10 mouse cellular contexts compared by ENCODE assay signal in genomic region chr7:30586455-30587020, GRCm38 (mm10). TPM values are rescaled to one million over a fixed set of nuclear protein-coding genes. Genes with fewer than 3 reads are reported as not detected.
DNase-seq lines count a peak whose midpoint lies in the region; ATAC-seq and TF ChIP-seq lines count a peak whose summit lies in the region.
"Had no signal": no experiment of that assay in that cellular context is flagged by ENCODE, and none has a peak within 500 bp of the region (broad histone marks: within the 10 kb centered on the region; RNA-seq: fewer than 3 reads in every experiment).

No protein-coding gene starts in this region.

- H3K36me3 ChIP-seq in intestine, embryonic 15.5 days = peaks cover 36% of the 10 kb centered on the region
- H3K36me3 ChIP-seq in intestine, postnatal 0 days (ENCODE audit: control insufficient read depth, insufficient read depth) = peaks cover 51% of the 10 kb centered on the region
- peaks cover 54% of the 10 kb centered on the region for H3K36me3 ChIP-seq in embryonic facial prominence, embryonic 13.5 days
- H3K36me3 ChIP-seq in hindbrain, embryonic 15.5 days = peaks cover 48% of the 10 kb centered on the region
- peaks cover 40% of the 10 kb centered on the region for H3K36me3 ChIP-seq in midbrain, embryonic 16.5 days (ENCODE audit: control insufficient read depth, insufficient read depth, low read length)

- no peak for TF ChIP-seq CTCF in intestine, postnatal 0 days (IDR thresholded peaks at IDR 0.05; ENCODE audit: low read depth)

- ATAC-seq in intestine, embryonic 15.5 days = no peak
- ATAC-seq in intestine, postnatal 0 days = no peak
- no peak for ATAC-seq in embryonic facial prominence, embryonic 13.5 days (ENCODE audit: insufficient number of reproducible peaks, insufficient read depth, low FRiP score, low TSS enrichment, low read depth)
- ATAC-seq in hindbrain, embryonic 15.5 days (ENCODE audit: low FRiP score, low read depth) = no peak
- ATAC-seq in midbrain, embryonic 16.5 days = no peak
- no peak for ATAC-seq in activated CD4-positive, CD25-positive, alpha-beta regulatory T cell, adult 4 months

- WGBS in intestine, embryonic 15.5 days = 91% methylated on average over 28 of the region's 28 CpGs
- WGBS in intestine, postnatal 0 days = 90% methylated on average over 28 of the region's 28 CpGs
- 89% methylated on average over 28 of the region's 28 CpGs for WGBS in embryonic facial prominence, embryonic 13.5 days
- 86% methylated on average over 28 of the region's 28 CpGs for WGBS in hindbrain, embryonic 15.5 days
- WGBS in midbrain, embryonic 16.5 days = 88% methylated on average over 28 of the region's 28 CpGs

- no peak for DNase-seq in spleen, postnatal 36 days (ENCODE audit: low spot score in 2 of 2)
- DNase-seq in left cerebral cortex, postnatal 14 days (ENCODE audit: low spot score in 2 of 2) = no peak
- DNase-seq: cerebellum, adult 2 months had no signal

- 0 out of 2 replicates have a peak overlapping the region, but pooled peaks have one; percentile 98 for H3K9ac ChIP-seq in intestine, embryonic 15.5 days
- no peak overlapping the region for H3K9ac ChIP-seq in intestine, postnatal 0 days (ENCODE audit: low read depth, low read length)
- H3K9ac ChIP-seq in embryonic facial prominence, embryonic 13.5 days = peak overlapping the region; percentile 99
- H3K9ac ChIP-seq in hindbrain, embryonic 15.5 days = no peak overlapping the region
- no peak overlapping the region for H3K9ac ChIP-seq in midbrain, embryonic 16.5 days (ENCODE audit: low read depth, low read length)

- no peaks in the 10 kb centered on the region for H3K27me3 ChIP-seq in intestine, embryonic 15.5 days (replicated peaks)
- no peaks in the 10 kb centered on the region for H3K27me3 ChIP-seq in intestine, postnatal 0 days (replicated peaks; ENCODE audit: control insufficient read depth, insufficient read depth, low read length)
- H3K27me3 ChIP-seq in embryonic facial prominence, embryonic 13.5 days = no peaks in the 10 kb centered on the region
- H3K27me3 ChIP-seq in hindbrain, embryonic 15.5 days = no peaks in the 10 kb centered on the region
- H3K27me3 ChIP-seq in midbrain, embryonic 16.5 days (ENCODE audit: control insufficient read depth, insufficient read depth, low read depth, low read length) = no peaks in the 10 kb centered on the region

- no peaks in the 10 kb centered on the region for H3K9me3 ChIP-seq in intestine, embryonic 15.5 days
- H3K9me3 ChIP-seq in intestine, postnatal 0 days (ENCODE audit: control insufficient read depth) = no peaks in the 10 kb centered on the region
- H3K9me3 ChIP-seq in embryonic facial prominence, embryonic 13.5 days = no peaks in the 10 kb centered on the region
- no peaks in the 10 kb centered on the region for H3K9me3 ChIP-seq in hindbrain, embryonic 15.5 days
- H3K9me3 ChIP-seq in midbrain, embryonic 16.5 days (replicated peaks; ENCODE audit: control insufficient read depth, low read length, poor library complexity, severe bottlenecking) = no peaks in the 10 kb centered on the region

- H3K4me1 ChIP-seq in intestine, embryonic 15.5 days (replicated peaks) = peaks cover 24% of the 10 kb centered on the region
- H3K4me1 ChIP-seq in intestine, postnatal 0 days (replicated peaks; ENCODE audit: control insufficient read depth, insufficient read depth, low read length) = no peaks in the 10 kb centered on the region
- H3K4me1 ChIP-seq in embryonic facial prominence, embryonic 13.5 days = peaks cover 19% of the 10 kb centered on the region
- peaks cover 27% of the 10 kb centered on the region for H3K4me1 ChIP-seq in hindbrain, embryonic 15.5 days (replicated peaks)
- peaks cover 16% of the 10 kb centered on the region for H3K4me1 ChIP-seq in midbrain, embryonic 16.5 days (ENCODE audit: control insufficient read depth, insufficient read depth, low read length)

- H3K4me2 ChIP-seq in intestine, embryonic 15.5 days (replicated peaks) = peak overlapping the region; percentile 88; the same call in 1 of the 2 replicates
- no peak overlapping the region for H3K4me2 ChIP-seq in intestine, postnatal 0 days (replicated peaks; ENCODE audit: low read depth)
- H3K4me2 ChIP-seq in embryonic facial prominence, embryonic 13.5 days = peak overlapping the region; percentile 84
- peak overlapping the region; percentile 92 for H3K4me2 ChIP-seq in hindbrain, embryonic 15.5 days
- peak overlapping the region; percentile 94; the same call in 1 of the 2 replicates for H3K4me2 ChIP-seq in midbrain, embryonic 16.5 days (ENCODE audit: low read length)

- intact Hi-C loops in left cerebral cortex, postnatal 14 days (cut with DNase I) = no loop called here

- H3K27ac ChIP-seq in intestine, embryonic 15.5 days = no peak overlapping the region
- no peak overlapping the region for H3K27ac ChIP-seq in intestine, postnatal 0 days (ENCODE audit: low read depth, low read length)
- H3K27ac ChIP-seq in embryonic facial prominence, embryonic 13.5 days = no peak overlapping the region
- H3K27ac ChIP-seq in hindbrain, embryonic 15.5 days (replicated peaks) = no peak overlapping the region
- no peak overlapping the region for H3K27ac ChIP-seq in midbrain, embryonic 16.5 days (ENCODE audit: low read length)

- H3K4me3 ChIP-seq in intestine, embryonic 15.5 days (replicated peaks) = peak overlapping the region; percentile 97; the same call in 1 of the 2 replicates
- no peak overlapping the region for H3K4me3 ChIP-seq in intestine, postnatal 0 days (ENCODE audit: low read depth, low read length)
- H3K4me3 ChIP-seq in embryonic facial prominence, embryonic 13.5 days = peak overlapping the region; percentile 99
- peak overlapping the region; percentile 70; the same call in 1 of the 2 replicates for H3K4me3 ChIP-seq in hindbrain, embryonic 15.5 days
- no peak overlapping the region for H3K4me3 ChIP-seq in midbrain, embryonic 16.5 days (ENCODE audit: low read depth, low read length)

RNA-seq across cellular contexts. Expression of gene Kmt2b, which starts 2.0 kb away (rescaled TPM):
- 6.5 and 7.2 TPM in 2 replicates for polyA plus RNA-seq in intestine, embryonic 15.5 days (2015; fragmentation: Nextera tagmentation; extraction: Ambion mirVana)
- polyA plus RNA-seq in intestine, postnatal 0 days (2015; fragmentation: Nextera tagmentation; extraction: Ambion mirVana) = 5.6 and 5.8 TPM in 2 replicates
- polyA plus RNA-seq in embryonic facial prominence, embryonic 13.5 days (2015; fragmentation: Nextera tagmentation; extraction: Ambion mirVana) = 9.3 and 13.8 TPM in 2 replicates
- polyA plus RNA-seq in hindbrain, embryonic 15.5 days (2015; fragmentation: Nextera tagmentation; extraction: Ambion mirVana) = 9.2 and 9.8 TPM in 2 replicates
- polyA plus RNA-seq in midbrain, embryonic 16.5 days (2015; fragmentation: Nextera tagmentation; extraction: Ambion mirVana) = 9.1 and 11.0 TPM in 2 replicates
- polyA plus RNA-seq in activated CD4-positive, CD25-positive, alpha-beta regulatory T cell, adult 4 months (2017; shearing (Covaris generic)) = 10 to 100 TPM; 14.9 to 16.9 TPM
- 10 to 100 TPM; 48.5 to 49.0 TPM for total RNA-seq in left cerebral cortex, postnatal 14 days (2021)

RNA-seq across cellular contexts. Expression of gene Zbtb32, which starts 12.2 kb away (rescaled TPM):
- polyA plus RNA-seq in intestine, embryonic 15.5 days (2015; fragmentation: Nextera tagmentation; extraction: Ambion mirVana) = 0.87 and 1.6 TPM in 2 replicates
- 1.2 TPM in 2 replicates for polyA plus RNA-seq in intestine, postnatal 0 days (2015; fragmentation: Nextera tagmentation; extraction: Ambion mirVana)
- 0.27 and 0.29 TPM in 2 replicates for polyA plus RNA-seq in embryonic facial prominence, embryonic 13.5 days (2015; fragmentation: Nextera tagmentation; extraction: Ambion mirVana)
- polyA plus RNA-seq in hindbrain, embryonic 15.5 days (2015; fragmentation: Nextera tagmentation; extraction: Ambion mirVana) = 0.10 and 0.37 TPM in 2 replicates
- polyA plus RNA-seq in midbrain, embryonic 16.5 days (2015; fragmentation: Nextera tagmentation; extraction: Ambion mirVana) = 0.20 and 0.22 TPM in 2 replicates
- 10 to 100 TPM; 15.8 to 19.7 TPM for polyA plus RNA-seq in activated CD4-positive, CD25-positive, alpha-beta regulatory T cell, adult 4 months (2017; shearing (Covaris generic))
- not detected for total RNA-seq in left cerebral cortex, postnatal 14 days (2021)
- total RNA-seq: megakaryocyte-erythroid progenitor cell, adult 5-6 weeks had no signal
- polyA plus RNA-seq: cerebellum, adult 2 months had no signal

RNA-seq across cellular contexts. Expression of gene Igflr1, which starts 21.3 kb away (rescaled TPM):
- polyA plus RNA-seq in intestine, embryonic 15.5 days (2015; fragmentation: Nextera tagmentation; extraction: Ambion mirVana) = 2.2 and 2.9 TPM in 2 replicates
- 0.73 and 1.2 TPM in 2 replicates for polyA plus RNA-seq in intestine, postnatal 0 days (2015; fragmentation: Nextera tagmentation; extraction: Ambion mirVana)
- polyA plus RNA-seq in embryonic facial prominence, embryonic 13.5 days (2015; fragmentation: Nextera tagmentation; extraction: Ambion mirVana) = 4.3 and 4.8 TPM in 2 replicates
- polyA plus RNA-seq in hindbrain, embryonic 15.5 days (2015; fragmentation: Nextera tagmentation; extraction: Ambion mirVana) = 5.5 and 6.0 TPM in 2 replicates
- 4.5 and 4.8 TPM in 2 replicates for polyA plus RNA-seq in midbrain, embryonic 16.5 days (2015; fragmentation: Nextera tagmentation; extraction: Ambion mirVana)
- 100 to 1,000 TPM; 162 to 234 TPM for polyA plus RNA-seq in activated CD4-positive, CD25-positive, alpha-beta regulatory T cell, adult 4 months (2017; shearing (Covaris generic))
- total RNA-seq in left cerebral cortex, postnatal 14 days (2021) = 1 to 10 TPM; 1.1 to 1.6 TPM

RNA-seq across cellular contexts. Expression of gene Psenen, which starts 23.1 kb away (rescaled TPM):
- polyA plus RNA-seq in intestine, embryonic 15.5 days (2015; fragmentation: Nextera tagmentation; extraction: Ambion mirVana) = 148 and 151 TPM in 2 replicates
- polyA plus RNA-seq in intestine, postnatal 0 days (2015; fragmentation: Nextera tagmentation; extraction: Ambion mirVana) = 247 and 259 TPM in 2 replicates
- 131 and 138 TPM in 2 replicates for polyA plus RNA-seq in embryonic facial prominence, embryonic 13.5 days (2015; fragmentation: Nextera tagmentation; extraction: Ambion mirVana)
- 124 and 134 TPM in 2 replicates for polyA plus RNA-seq in hindbrain, embryonic 15.5 days (2015; fragmentation: Nextera tagmentation; extraction: Ambion mirVana)
- polyA plus RNA-seq in midbrain, embryonic 16.5 days (2015; fragmentation: Nextera tagmentation; extraction: Ambion mirVana) = 116 and 124 TPM in 2 replicates
- polyA plus RNA-seq in activated CD4-positive, CD25-positive, alpha-beta regulatory T cell, adult 4 months (2017; shearing (Covaris generic)) = 100 to 1,000 TPM; 279 to 335 TPM
- 10 to 100 TPM; 81.0 to 81.3 TPM for total RNA-seq in left cerebral cortex, postnatal 14 days (2021)

RNA-seq across cellular contexts. Expression of gene Gm49396, which starts 23.4 kb away (rescaled TPM):
- 9.0 and 10.3 TPM in 2 replicates for polyA plus RNA-seq in intestine, embryonic 15.5 days (2015; fragmentation: Nextera tagmentation; extraction: Ambion mirVana)
- polyA plus RNA-seq in intestine, postnatal 0 days (2015; fragmentation: Nextera tagmentation; extraction: Ambion mirVana) = 0.83 and 1.2 TPM in 2 replicates
- polyA plus RNA-seq in embryonic facial prominence, embryonic 13.5 days (2015; fragmentation: Nextera tagmentation; extraction: Ambion mirVana) = 14.9 and 15.4 TPM in 2 replicates
- polyA plus RNA-seq in hindbrain, embryonic 15.5 days (2015; fragmentation: Nextera tagmentation; extraction: Ambion mirVana) = 15.4 and 17.5 TPM in 2 replicates
- polyA plus RNA-seq in midbrain, embryonic 16.5 days (2015; fragmentation: Nextera tagmentation; extraction: Ambion mirVana) = 18.6 and 19.2 TPM in 2 replicates
- polyA plus RNA-seq in activated CD4-positive, CD25-positive, alpha-beta regulatory T cell, adult 4 months (2017; shearing (Covaris generic)) = 10 to 100 TPM; 57.9 to 60.0 TPM
- total RNA-seq in left cerebral cortex, postnatal 14 days (2021) = 1 to 10 TPM; 3.8 to 4.6 TPM

Comparison
In these comparisons a context has a peak if more than half of its experiments do, and no peak if none do; other contexts are left out.
1. H3K4me3 ChIP-seq: peak in intestine, embryonic 15.5 days (single experiment), embryonic facial prominence, embryonic 13.5 days (single experiment) and hindbrain, embryonic 15.5 days (single experiment); none in intestine, postnatal 0 days (single experiment) and midbrain, embryonic 16.5 days (single experiment).
2. H3K9ac ChIP-seq: peak in intestine, embryonic 15.5 days (single experiment) and embryonic facial prominence, embryonic 13.5 days (single experiment); none in intestine, postnatal 0 days (single experiment), hindbrain, embryonic 15.5 days (single experiment) and midbrain, embryonic 16.5 days (single experiment).
3. RNA of gene Igflr1, which starts 21.3 kb away (polyA plus RNA-seq): 162 to 234 TPM in activated CD4-positive, CD25-positive, alpha-beta regulatory T cell, adult 4 months; 5.5 to 6.0 TPM in hindbrain, embryonic 15.5 days, 4.5 to 4.8 TPM in midbrain, embryonic 16.5 days, 4.3 to 4.8 TPM in embryonic facial prominence, embryonic 13.5 days, 2.2 to 2.9 TPM in intestine, embryonic 15.5 days and 0.73 to 1.2 TPM in intestine, postnatal 0 days; every median in the first group is over 10 times any median in the second.